Mouse (Mus musculus): ENCODE data around the gene Cnksr2. TPM values are rescaled to one million over a fixed set of nuclear protein-coding genes. Genes with fewer than 3 reads are reported as not detected.
A peak's percentile ranks its signal among the peaks of the same experiment; 100 is the strongest.

The Cnksr2 gene
- 0.10 and 0.11 TPM in 2 replicates for polyA plus RNA-seq (2016; fragmentation: Nextera tagmentation; extraction: Ambion mirVana)

GRCm38 (mm10) chrX:158043057-158043843 lies at the start of gene Cnksr2:
Gene Cnksr2, minus strand, starts transcription at chrX:158043294.
- H3K9ac ChIP-seq = no peak within 1 kb of the TSS
- H3K4me2 ChIP-seq = peak within 1 kb of the TSS; percentile 63
- no peaks in the 10 kb centered on the region for H3K36me3 ChIP-seq
- no peak within 1 kb of the TSS for H3K27ac ChIP-seq
- H3K4me3 ChIP-seq = peak within 1 kb of the TSS; percentile 48
- no peaks in the 10 kb centered on the region for H3K4me1 ChIP-seq
- H3K27me3 ChIP-seq (replicated peaks) = peaks cover 35% of the 10 kb centered on the region
- no peaks in the 10 kb centered on the region for H3K9me3 ChIP-seq (replicated peaks)
- no peak for ATAC-seq
- WGBS (ENCODE audit: insufficient replicate concordance) = 13% methylated on average over 71 of the region's 99 CpGs

- Histone ChIP-seq H3K27me3 (replicated peaks) (peaks cover 35% of the 10 kb centered on the region), H3K9me3 (replicated peaks) (no peaks in the 10 kb centered on the region), H3K4me1 (no peaks in the 10 kb centered on the region), H3K9ac (no peak overlapping the region), H3K4me2 (peak overlapping the region; percentile 63), H3K4me3 (peak overlapping the region; percentile 48; the same call in 1 of the 2 replicates), H3K27ac (no peak overlapping the region), H3K36me3 (no peaks in the 10 kb centered on the region)
- 23% methylated on average over 13 of the region's 13 CpGs for WGBS (ENCODE audit: insufficient replicate concordance)
- no peak for ATAC-seq
Measured at GRCm38 (mm10) chrX:158043844-158044140, 698 bp upstream of the Cnksr2 start.

- peak overlapping the region; percentile 48 for H3K4me3 ChIP-seq
- H3K4me2 ChIP-seq = peak overlapping the region; percentile 63
- H3K9ac ChIP-seq = no peak overlapping the region
- H3K27me3 ChIP-seq (replicated peaks) = peaks cover 35% of the 10 kb centered on the region
- ATAC-seq = 0 out of 2 replicates have a peak, but pooled peaks have one; percentile 30
- H3K27ac ChIP-seq = no peak overlapping the region
- no peaks in the 10 kb centered on the region for H3K4me1 ChIP-seq
- WGBS (ENCODE audit: insufficient replicate concordance) = 13% methylated on average over 51 of the region's 62 CpGs
- H3K9me3 ChIP-seq (replicated peaks) = no peaks in the 10 kb centered on the region
- no peaks in the 10 kb centered on the region for H3K36me3 ChIP-seq
Measured at GRCm38 (mm10) chrX:158042255-158043056, 638 bp downstream of the Cnksr2 start.

- H3K4me1 ChIP-seq = no peaks in the 10 kb centered on the region
- peak overlapping the region; percentile 63 for H3K4me2 ChIP-seq
- WGBS (ENCODE audit: insufficient replicate concordance) = 14% methylated on average over 7 of the region's 7 CpGs
- H3K4me3 ChIP-seq = 0 out of 2 replicates have a peak overlapping the region, but pooled peaks have one; percentile 48
- no peaks in the 10 kb centered on the region for H3K36me3 ChIP-seq
- H3K27ac ChIP-seq = no peak overlapping the region
- no peak for ATAC-seq
- H3K27me3 ChIP-seq (replicated peaks) = peaks cover 35% of the 10 kb centered on the region
- no peak overlapping the region for H3K9ac ChIP-seq
- no peaks in the 10 kb centered on the region for H3K9me3 ChIP-seq (replicated peaks)
Measured at GRCm38 (mm10) chrX:158041703-158042102, 1.4 kb downstream of the Cnksr2 start.

- no peak for ATAC-seq
- no peak overlapping the region for H3K4me3 ChIP-seq
- no peaks in the 10 kb centered on the region for H3K27me3 ChIP-seq (replicated peaks)
- no peaks in the 10 kb centered on the region for H3K36me3 ChIP-seq
- H3K9me3 ChIP-seq (replicated peaks) = no peaks in the 10 kb centered on the region
- H3K4me1 ChIP-seq = no peaks in the 10 kb centered on the region
- no peak overlapping the region for H3K9ac ChIP-seq
- no peak overlapping the region for H3K27ac ChIP-seq
- H3K4me2 ChIP-seq = no peak overlapping the region
Measured at GRCm38 (mm10) chrX:157951698-157952097, 91.4 kb downstream of the Cnksr2 start.

- ATAC-seq = no peak
- no peak overlapping the region for H3K27ac ChIP-seq
- H3K27me3 ChIP-seq (replicated peaks) = no peaks in the 10 kb centered on the region
- H3K4me2 ChIP-seq = no peak overlapping the region
- H3K4me1 ChIP-seq = no peaks in the 10 kb centered on the region
- H3K36me3 ChIP-seq = no peaks in the 10 kb centered on the region
- 56% methylated on average over 1 of the region's 1 CpGs for WGBS (ENCODE audit: insufficient replicate concordance)
- no peak overlapping the region for H3K9ac ChIP-seq
- H3K4me3 ChIP-seq = no peak overlapping the region
- H3K9me3 ChIP-seq (replicated peaks) = no peaks in the 10 kb centered on the region
Measured at GRCm38 (mm10) chrX:157949256-157949655, 93.8 kb downstream of the Cnksr2 start.

GRCm38 (mm10) chrX:157945121-157945520 lies 98.0 kb downstream of the Cnksr2 start:
- WGBS (ENCODE audit: insufficient replicate concordance) = 66% methylated on average over 5 of the region's 5 CpGs
- H3K36me3 ChIP-seq = no peaks in the 10 kb centered on the region
- H3K9ac ChIP-seq = no peak overlapping the region
- no peak for ATAC-seq
- no peaks in the 10 kb centered on the region for H3K4me1 ChIP-seq
- no peak overlapping the region for H3K4me2 ChIP-seq
- H3K27me3 ChIP-seq (replicated peaks) = no peaks in the 10 kb centered on the region
- H3K27ac ChIP-seq = no peak overlapping the region
- H3K9me3 ChIP-seq (replicated peaks) = no peaks in the 10 kb centered on the region
- no peak overlapping the region for H3K4me3 ChIP-seq

GRCm38 (mm10) chrX:157936611-157937010 lies 106.5 kb downstream of the Cnksr2 start:
- Histone ChIP-seq H3K27ac (no peak overlapping the region), H3K36me3 (no peaks in the 10 kb centered on the region), H3K4me1 (no peaks in the 10 kb centered on the region), H3K4me2 (no peak overlapping the region), H3K9ac (no peak overlapping the region), H3K27me3 (replicated peaks) (no peaks in the 10 kb centered on the region), H3K4me3 (no peak overlapping the region), H3K9me3 (replicated peaks) (no peaks in the 10 kb centered on the region)
- WGBS (ENCODE audit: insufficient replicate concordance) = 68% methylated on average over 1 of the region's 1 CpGs
- ATAC-seq = no peak

GRCm38 (mm10) chrX:157920093-157920492 lies 123.0 kb downstream of the Cnksr2 start:
- Histone ChIP-seq H3K27ac (no peak overlapping the region), H3K4me3 (no peak overlapping the region), H3K9me3 (replicated peaks) (no peaks in the 10 kb centered on the region), H3K4me2 (no peak overlapping the region), H3K36me3 (no peaks in the 10 kb centered on the region), H3K4me1 (no peaks in the 10 kb centered on the region), H3K9ac (no peak overlapping the region), H3K27me3 (replicated peaks) (no peaks in the 10 kb centered on the region)
- ATAC-seq = no peak
- WGBS (ENCODE audit: insufficient replicate concordance) = 69% methylated on average over 3 of the region's 3 CpGs

- H3K4me1 ChIP-seq = no peaks in the 10 kb centered on the region
- no peak overlapping the region for H3K4me3 ChIP-seq
- H3K27ac ChIP-seq = no peak overlapping the region
- H3K36me3 ChIP-seq = no peaks in the 10 kb centered on the region
- H3K9ac ChIP-seq = no peak overlapping the region
- ATAC-seq = no peak
- 75% methylated on average over 4 of the region's 4 CpGs for WGBS (ENCODE audit: insufficient replicate concordance)
- no peaks in the 10 kb centered on the region for H3K27me3 ChIP-seq (replicated peaks)
- H3K9me3 ChIP-seq (replicated peaks) = no peaks in the 10 kb centered on the region
- H3K4me2 ChIP-seq = no peak overlapping the region
Measured at GRCm38 (mm10) chrX:157829983-157830382, 213.1 kb downstream of the Cnksr2 start.

GRCm38 (mm10) chrX:157818921-157819260 lies 224.2 kb downstream of the Cnksr2 start:
- Histone ChIP-seq H3K4me3 (no peak overlapping the region), H3K36me3 (no peaks in the 10 kb centered on the region), H3K27me3 (replicated peaks) (peaks cover 16% of the 10 kb centered on the region; the same call in 1 of the 2 replicates), H3K4me2 (no peak overlapping the region), H3K4me1 (no peaks in the 10 kb centered on the region), H3K9me3 (replicated peaks) (no peaks in the 10 kb centered on the region), H3K27ac (no peak overlapping the region), H3K9ac (no peak overlapping the region)
- no peak for ATAC-seq
- 70% methylated on average over 13 of the region's 13 CpGs for WGBS (ENCODE audit: insufficient replicate concordance)

- Histone ChIP-seq H3K4me1 (no peaks in the 10 kb centered on the region), H3K27ac (no peak within 1 kb of the TSS), H3K36me3 (no peaks in the 10 kb centered on the region), H3K27me3 (replicated peaks) (peaks cover 16% of the 10 kb centered on the region; the same call in 1 of the 2 replicates), H3K9ac (no peak within 1 kb of the TSS), H3K4me2 (peak within 1 kb of the TSS; percentile 47), H3K9me3 (replicated peaks) (no peaks in the 10 kb centered on the region), H3K4me3 (no peak within 1 kb of the TSS)
- 23% methylated on average over 28 of the region's 28 CpGs for WGBS (ENCODE audit: insufficient replicate concordance)
- no peak for ATAC-seq
Measured at GRCm38 (mm10) chrX:157818207-157818920, 224.7 kb downstream of the Cnksr2 start, which contains the start of gene Klhl34. Gene Klhl34, plus strand, starts transcription at chrX:157818435.

Measured in liver, embryonic 12.5 days (tissue).